ENCODE assay signal across 26 mouse cellular contexts in the genomic region with DNA sequence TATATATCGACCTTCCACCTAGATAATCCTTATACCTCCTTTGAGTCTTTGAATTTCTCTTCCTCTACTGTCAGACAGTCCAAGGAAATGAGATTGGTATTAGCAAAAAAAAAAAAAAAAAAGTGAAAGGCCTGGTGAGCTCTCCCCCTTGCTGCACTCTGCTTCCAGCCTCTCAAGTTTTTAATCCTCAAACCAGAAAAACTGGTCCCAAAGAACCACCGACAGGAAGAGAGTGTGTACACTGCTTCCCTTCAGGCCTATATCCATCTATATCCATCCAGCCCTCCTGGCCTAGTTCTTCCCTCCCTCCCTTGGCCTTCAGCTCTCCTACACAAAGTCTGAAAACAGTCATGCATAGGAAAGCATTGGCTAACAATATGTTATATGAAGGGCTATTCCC. TPM values are rescaled to one million over a fixed set of nuclear protein-coding genes. Genes with fewer than 3 reads are reported as not detected.
DNase-seq lines count a peak whose midpoint lies in the region; ATAC-seq and TF ChIP-seq lines count a peak whose summit lies in the region.
"Had no signal": no experiment of that assay in that cellular context is flagged by ENCODE, and none has a peak within 500 bp of the region (broad histone marks: within the 10 kb centered on the region; RNA-seq: fewer than 3 reads in every experiment).

No protein-coding gene starts in this region.

- H3K4me2 ChIP-seq in embryonic facial prominence, embryonic 14.5 days (ENCODE audit: low read depth, low read length) = no peak overlapping the region
- H3K4me2 ChIP-seq in lung, embryonic 14.5 days = no peak overlapping the region
- no peak overlapping the region for H3K4me2 ChIP-seq in lung, postnatal 0 days (replicated peaks; ENCODE audit: low read depth, low read length)
- H3K4me2 ChIP-seq in lung, embryonic 16.5 days (ENCODE audit: low read depth, low read length) = no peak overlapping the region
- H3K4me2 ChIP-seq: embryonic facial prominence, embryonic 13.5 days; forebrain, embryonic 12.5 days had no signal

- WGBS in embryonic facial prominence, embryonic 14.5 days = 48% methylated on average over 2 of the region's 2 CpGs
- WGBS in embryonic facial prominence, embryonic 10.5 days = 50% methylated on average over 2 of the region's 2 CpGs
- WGBS in lung, embryonic 14.5 days = 46% methylated on average over 2 of the region's 2 CpGs
- WGBS in lung, postnatal 0 days = 26% methylated on average over 2 of the region's 2 CpGs
- 34% methylated on average over 2 of the region's 2 CpGs for WGBS in lung, embryonic 16.5 days

- no peaks in the 10 kb centered on the region for H3K27me3 ChIP-seq in embryonic facial prominence, embryonic 14.5 days (replicated peaks; ENCODE audit: control insufficient read depth, insufficient read depth, low read length)
- H3K27me3 ChIP-seq in embryonic facial prominence, embryonic 10.5 days (replicated peaks; ENCODE audit: low read depth, poor library complexity, severe bottlenecking) = no peaks in the 10 kb centered on the region
- no peaks in the 10 kb centered on the region for H3K27me3 ChIP-seq in lung, embryonic 14.5 days (ENCODE audit: insufficient read depth, low read length)
- H3K27me3 ChIP-seq in lung, postnatal 0 days (replicated peaks; ENCODE audit: insufficient read depth, low read length) = no peaks in the 10 kb centered on the region
- no peaks in the 10 kb centered on the region for H3K27me3 ChIP-seq in lung, embryonic 16.5 days (ENCODE audit: control insufficient read depth, insufficient read depth, low read depth, low read length)
- H3K27me3 ChIP-seq: CH12.LX; embryonic facial prominence, embryonic 13.5 days; forebrain, embryonic 12.5 days had no signal

- TF ChIP-seq CTCF in lung, embryonic 14.5 days (IDR thresholded peaks at IDR 0.05; ENCODE audit: low read depth) = no peak
- TF ChIP-seq CTCF in lung, postnatal 0 days (IDR thresholded peaks at IDR 0.05) = no peak

- DNase-seq in embryonic facial prominence, embryonic 14.5 days (ENCODE audit: low spot score) = peak; percentile 30
- no peak for DNase-seq in embryonic facial prominence, embryonic 10.5 days (ENCODE audit: low spot score)
- peak; percentile 35 for DNase-seq in lung, embryonic 14.5 days
- DNase-seq in lung, postnatal 0 days (ENCODE audit: low spot score) = no peak
- DNase-seq in lung, postnatal 14 days = no peak
- peak; percentile 25 for DNase-seq in fat pad, adult 2 months (ENCODE audit: extremely low read depth, low read depth, low spot score)
- DNase-seq: adrenal gland, adult 8-10 months; adrenal gland, postnatal 14 days; adrenal gland, postnatal 36 days; B cell, adult 2 months; cerebellum, adult 11-12 months; cerebellum, adult 2 months; cerebellum, adult 9-10 months; cerebellum, postnatal 10 days; cerebellum, postnatal 25 days had no signal

- H3K9ac ChIP-seq in embryonic facial prominence, embryonic 14.5 days (ENCODE audit: low read depth, low read length) = no peak overlapping the region
- no peak overlapping the region for H3K9ac ChIP-seq in lung, embryonic 14.5 days
- no peak overlapping the region for H3K9ac ChIP-seq in lung, postnatal 0 days (replicated peaks; ENCODE audit: low read depth)
- H3K9ac ChIP-seq in lung, embryonic 16.5 days (ENCODE audit: low read length) = no peak overlapping the region
- H3K9ac ChIP-seq: embryonic facial prominence, embryonic 13.5 days; forebrain, embryonic 12.5 days had no signal

- no peak overlapping the region for H3K27ac ChIP-seq in embryonic facial prominence, embryonic 14.5 days (replicated peaks; ENCODE audit: low read depth, low read length)
- H3K27ac ChIP-seq in embryonic facial prominence, embryonic 10.5 days (replicated peaks) = no peak overlapping the region
- H3K27ac ChIP-seq in lung, embryonic 14.5 days (ENCODE audit: low read depth) = no peak overlapping the region
- H3K27ac ChIP-seq in lung, postnatal 0 days (ENCODE audit: low read length) = no peak overlapping the region
- H3K27ac ChIP-seq in lung, embryonic 16.5 days (ENCODE audit: low read length) = no peak overlapping the region
- H3K27ac ChIP-seq: embryonic facial prominence, embryonic 13.5 days; forebrain, embryonic 10.5 days; forebrain, embryonic 12.5 days had no signal

- no peaks in the 10 kb centered on the region for H3K9me3 ChIP-seq in embryonic facial prominence, embryonic 14.5 days (ENCODE audit: control insufficient read depth, low read length)
- no peaks in the 10 kb centered on the region for H3K9me3 ChIP-seq in embryonic facial prominence, embryonic 10.5 days
- no peaks in the 10 kb centered on the region for H3K9me3 ChIP-seq in lung, embryonic 14.5 days (ENCODE audit: low read depth, low read length)
- no peaks in the 10 kb centered on the region for H3K9me3 ChIP-seq in lung, postnatal 0 days (ENCODE audit: low read length)
- no peaks in the 10 kb centered on the region for H3K9me3 ChIP-seq in lung, embryonic 16.5 days (ENCODE audit: control insufficient read depth, low read length)
- H3K9me3 ChIP-seq: embryonic facial prominence, embryonic 13.5 days; forebrain, embryonic 10.5 days; forebrain, embryonic 12.5 days; G1E had no signal

- peak; percentile 71; the same call in 1 of the 2 replicates for ATAC-seq in embryonic facial prominence, embryonic 14.5 days (ENCODE audit: low read depth)
- ATAC-seq in lung, embryonic 14.5 days (ENCODE audit: insufficient read depth) = no peak; the same call in 1 of the 2 replicates
- ATAC-seq in lung, postnatal 0 days = no peak
- peak; percentile 60 for ATAC-seq in lung, embryonic 16.5 days (ENCODE audit: low read depth)
- ATAC-seq: activated CD4-positive, CD25-positive, alpha-beta regulatory T cell, adult 4 months; CD4-positive, CD25-positive, alpha-beta regulatory T cell, adult 4 months; forebrain, embryonic 14.5 days; forebrain, embryonic 16.5 days; Patski had no signal

- no peaks in the 10 kb centered on the region for H3K4me1 ChIP-seq in embryonic facial prominence, embryonic 14.5 days (ENCODE audit: control insufficient read depth, insufficient read depth, low read length)
- H3K4me1 ChIP-seq in embryonic facial prominence, embryonic 10.5 days = no peaks in the 10 kb centered on the region
- no peaks in the 10 kb centered on the region for H3K4me1 ChIP-seq in lung, embryonic 14.5 days (ENCODE audit: insufficient read depth)
- no peaks in the 10 kb centered on the region for H3K4me1 ChIP-seq in lung, postnatal 0 days (ENCODE audit: insufficient read depth, low read depth, low read length)
- H3K4me1 ChIP-seq in lung, embryonic 16.5 days (replicated peaks; ENCODE audit: control insufficient read depth, insufficient read depth, low read length) = no peaks in the 10 kb centered on the region
- H3K4me1 ChIP-seq: embryonic facial prominence, embryonic 13.5 days; forebrain, embryonic 10.5 days; forebrain, embryonic 12.5 days had no signal

- H3K36me3 ChIP-seq in embryonic facial prominence, embryonic 14.5 days (ENCODE audit: control insufficient read depth, insufficient read depth, low read length) = no peaks in the 10 kb centered on the region
- H3K36me3 ChIP-seq in embryonic facial prominence, embryonic 10.5 days (replicated peaks) = no peaks in the 10 kb centered on the region
- H3K36me3 ChIP-seq in lung, embryonic 14.5 days (ENCODE audit: insufficient read depth) = no peaks in the 10 kb centered on the region
- no peaks in the 10 kb centered on the region for H3K36me3 ChIP-seq in lung, postnatal 0 days (ENCODE audit: insufficient read depth, low read length)
- no peaks in the 10 kb centered on the region for H3K36me3 ChIP-seq in lung, embryonic 16.5 days (ENCODE audit: control insufficient read depth, insufficient read depth, low read length)
- H3K36me3 ChIP-seq: embryonic facial prominence, embryonic 13.5 days; forebrain, embryonic 10.5 days; forebrain, embryonic 12.5 days; G1E had no signal

- no peak for TF ChIP-seq EP300 in lung, postnatal 0 days (IDR thresholded peaks at IDR 0.05)

- H3K4me3 ChIP-seq in embryonic facial prominence, embryonic 14.5 days (ENCODE audit: low read depth, low read length) = no peak overlapping the region
- no peak overlapping the region for H3K4me3 ChIP-seq in embryonic facial prominence, embryonic 10.5 days
- H3K4me3 ChIP-seq in lung, embryonic 14.5 days (ENCODE audit: low read depth, low read length) = no peak overlapping the region
- H3K4me3 ChIP-seq in lung, postnatal 0 days (ENCODE audit: low read depth, low read length) = no peak overlapping the region
- no peak overlapping the region for H3K4me3 ChIP-seq in lung, embryonic 16.5 days (ENCODE audit: low read length)
- H3K4me3 ChIP-seq: embryonic facial prominence, embryonic 13.5 days; forebrain, embryonic 10.5 days; forebrain, embryonic 12.5 days had no signal

RNA-seq across cellular contexts. Expression of a gene that starts 29.5 kb away (rescaled TPM):
- polyA plus RNA-seq in embryonic facial prominence, embryonic 14.5 days (2014; fragmentation: Nextera tagmentation; extraction: Ambion mirVana) = 44.9 and 48.6 TPM in 2 replicates
- polyA plus RNA-seq in embryonic facial prominence, embryonic 10.5 days (2016; fragmentation: Nextera tagmentation; extraction: Ambion mirVana) = 19.4 and 22.4 TPM in 2 replicates
- polyA plus RNA-seq in lung, embryonic 14.5 days (2014; fragmentation: Nextera tagmentation; extraction: Ambion mirVana) = 23.3 and 26.0 TPM in 2 replicates
- polyA plus RNA-seq in lung, postnatal 0 days (2015; fragmentation: Nextera tagmentation; extraction: Ambion mirVana) = 6.7 and 7.7 TPM in 2 replicates
- polyA plus RNA-seq in lung, embryonic 16.5 days (2015; fragmentation: Nextera tagmentation; extraction: Ambion mirVana) = 23.0 and 24.5 TPM in 2 replicates
- polyA plus RNA-seq: G1E had no signal

RNA-seq across cellular contexts. Expression of a gene that starts 33.2 kb away (rescaled TPM):
- polyA plus RNA-seq in embryonic facial prominence, embryonic 14.5 days (2014; fragmentation: Nextera tagmentation; extraction: Ambion mirVana) = 4.6 and 4.9 TPM in 2 replicates
- polyA plus RNA-seq in embryonic facial prominence, embryonic 10.5 days (2016; fragmentation: Nextera tagmentation; extraction: Ambion mirVana) = 3.0 and 3.4 TPM in 2 replicates
- 5.6 and 6.0 TPM in 2 replicates for polyA plus RNA-seq in lung, embryonic 14.5 days (2014; fragmentation: Nextera tagmentation; extraction: Ambion mirVana)
- polyA plus RNA-seq in lung, postnatal 0 days (2015; fragmentation: Nextera tagmentation; extraction: Ambion mirVana) = 1.8 and 2.0 TPM in 2 replicates
- polyA plus RNA-seq in lung, embryonic 16.5 days (2015; fragmentation: Nextera tagmentation; extraction: Ambion mirVana) = 2.7 and 3.6 TPM in 2 replicates

Comparison
In these comparisons a context has a peak if more than half of its experiments do, and no peak if none do; other contexts are left out.
1. ATAC-seq: peak in embryonic facial prominence, embryonic 14.5 days (single experiment) and lung, embryonic 16.5 days (single experiment); none in lung, embryonic 14.5 days (single experiment) and lung, postnatal 0 days (single experiment).
2. DNase-seq: peak in embryonic facial prominence, embryonic 14.5 days (single experiment), lung, embryonic 14.5 days (single experiment) and fat pad, adult 2 months (single experiment); none in embryonic facial prominence, embryonic 10.5 days (single experiment), lung, postnatal 0 days (single experiment) and lung, postnatal 14 days (single experiment).